Mouse (Mus musculus): ENCODE data around the gene Nhsl2.

Nhsl2 gene

GRCm38 (mm10) chrX:101983638-101984037, 134.5 kb downstream of the Nhsl2 start:
- no peak for DNase-seq (ENCODE audit: low spot score)

GRCm38 (mm10) chrX:101986657-101987367, 137.6 kb downstream of the Nhsl2 start:
- no peak for DNase-seq (ENCODE audit: low spot score)

GRCm38 (mm10) chrX:101993841-101994571, 144.8 kb downstream of the Nhsl2 start:
- DNase-seq (ENCODE audit: low spot score) = no peak

GRCm38 (mm10) chrX:101996726-101997125, 147.5 kb downstream of the Nhsl2 start:
- DNase-seq (ENCODE audit: low spot score) = no peak

- DNase-seq (ENCODE audit: low spot score) = no peak
Measured at GRCm38 (mm10) chrX:102003632-102004315, 154.6 kb downstream of the Nhsl2 start.

- DNase-seq (ENCODE audit: low spot score) = no peak
Measured at GRCm38 (mm10) chrX:102004370-102004769, 155.2 kb downstream of the Nhsl2 start.

- DNase-seq (ENCODE audit: low spot score) = no peak
Measured at GRCm38 (mm10) chrX:102005141-102005641, 156.0 kb downstream of the Nhsl2 start.

GRCm38 (mm10) chrX:102007935-102008334, 158.8 kb downstream of the Nhsl2 start:
- DNase-seq (ENCODE audit: low spot score) = no peak

GRCm38 (mm10) chrX:102017213-102017923, 168.2 kb downstream of the Nhsl2 start:
- DNase-seq (ENCODE audit: low spot score) = no peak

- DNase-seq (ENCODE audit: low spot score) = no peak
Measured at GRCm38 (mm10) chrX:102018890-102019289, 169.7 kb downstream of the Nhsl2 start.

- no peak for DNase-seq (ENCODE audit: low spot score)
Measured at GRCm38 (mm10) chrX:102019471-102020240, 170.5 kb downstream of the Nhsl2 start.

GRCm38 (mm10) chrX:102024976-102025375, 175.8 kb downstream of the Nhsl2 start:
- DNase-seq (ENCODE audit: low spot score) = no peak

GRCm38 (mm10) chrX:102031851-102032250, 182.7 kb downstream of the Nhsl2 start:
- DNase-seq (ENCODE audit: low spot score) = peak; percentile 88

- DNase-seq (ENCODE audit: low spot score) = no peak
Measured at GRCm38 (mm10) chrX:102032431-102032830, 183.2 kb downstream of the Nhsl2 start.

GRCm38 (mm10) chrX:102033566-102033965, 184.4 kb downstream of the Nhsl2 start:
- DNase-seq (ENCODE audit: low spot score) = no peak

GRCm38 (mm10) chrX:102035671-102036070, 186.5 kb downstream of the Nhsl2 start:
- no peak for DNase-seq (ENCODE audit: low spot score)

- peak; percentile 3 for DNase-seq (ENCODE audit: low spot score)
Measured at GRCm38 (mm10) chrX:102036866-102037361, 187.7 kb downstream of the Nhsl2 start.

- DNase-seq (ENCODE audit: low spot score) = no peak
Measured at GRCm38 (mm10) chrX:102037506-102037905, 188.3 kb downstream of the Nhsl2 start.

GRCm38 (mm10) chrX:102041562-102041961, 192.4 kb downstream of the Nhsl2 start:
- DNase-seq (ENCODE audit: low spot score) = no peak

GRCm38 (mm10) chrX:102042386-102042785, 193.2 kb downstream of the Nhsl2 start:
- peak; percentile 33 for DNase-seq (ENCODE audit: low spot score)

- no peak for DNase-seq (ENCODE audit: low spot score)
Measured at GRCm38 (mm10) chrX:102050552-102050951, 201.4 kb downstream of the Nhsl2 start.
